Mouse (Mus musculus) neural tube, embryonic 11.5 days (tissue): Measurements from ENCODE around the gene Zc3h10. TPM values are rescaled to one million over a fixed set of nuclear protein-coding genes. Genes with fewer than 3 reads are reported as not detected.
"Not testable (repeated sequence)": the region's sequence is repeated elsewhere in the genome, so short reads cannot be mapped to it uniquely, and the experiment has no call there.

Source experiments
- ATAC-seq: fragments of 200-750 bp; cut with Nextera tagmentation; 2 replicates; pipeline ENCODE4 v1.8.0; 2017; ENCODE audit warnings: moderate number of reproducible peaks, mild to moderate bottlenecking, moderate TSS enrichment, moderate library complexity; ENCODE audit not compliant: insufficient read depth, low FRiP score, low TSS enrichment
- DNase-seq: peaks from one replicate; pipeline ENCODE4 v3.0.0-alpha.2; 2015; ENCODE audit warnings: low spot score
- H3K27ac ChIP-seq: fragments of 300-500 bp; sonication (generic); 2 replicates; pipeline ENCODE4 v1.5.1; 2014; ENCODE audit warnings: low read depth, mild to moderate bottlenecking, low read length
- H3K27me3 ChIP-seq: fragments of 300-500 bp; sonication (generic); 2 replicates; pipeline ENCODE4 v1.6.1; 2014; ENCODE audit warnings: mild to moderate bottlenecking, low read length, mixed read lengths; ENCODE audit not compliant: control insufficient read depth, insufficient read depth
- H3K36me3 ChIP-seq: fragments of 300-500 bp; sonication (generic); 2 replicates; pipeline ENCODE4 v1.6.1; 2014; ENCODE audit warnings: mild to moderate bottlenecking, low read length, moderate library complexity, mixed read lengths; ENCODE audit not compliant: control insufficient read depth, insufficient read depth
- H3K4me1 ChIP-seq: fragments of 300-500 bp; sonication (generic); 2 replicates; pipeline ENCODE4 v1.6.1; 2014; ENCODE audit warnings: low read length, mixed read lengths; ENCODE audit not compliant: control insufficient read depth, insufficient read depth
- H3K4me2 ChIP-seq: fragments of 300-500 bp; sonication (generic); 2 replicates; pipeline ENCODE4 v1.6.1; 2014; ENCODE audit warnings: low read depth, mild to moderate bottlenecking, moderate library complexity
- H3K4me3 ChIP-seq: fragments of 300-500 bp; sonication (generic); 2 replicates; pipeline ENCODE4 v1.5.1; 2014; ENCODE audit warnings: low read depth, low read length
- H3K9ac ChIP-seq: fragments of 300-500 bp; sonication (generic); 2 replicates; pipeline ENCODE4 v1.6.1; 2014; ENCODE audit warnings: mild to moderate bottlenecking, low read length
- H3K9me3 ChIP-seq: fragments of 300-500 bp; sonication (generic); 2 replicates; pipeline ENCODE4 v1.6.1; 2016; ENCODE audit warnings: low read length; ENCODE audit not compliant: control insufficient read depth
- WGBS: fragments of 180-500 bp; shearing (Covaris S2); extraction: QIAGEN DNeasy Blood & Tissue Kit; methylation state at CpG from one replicate; pipeline ENCODE4 v1.1.7; 2014; 5-methylcytosine and 5-hydroxymethylcytosine counted together
- microRNA-seq: library from miRNA; unstranded; fragments of <30 nt; microRNA quantifications from one replicate; pipeline ENCODE4, GENCODE M21; 2016
- polyA plus RNA-seq: library from polyadenylated mRNA; unstranded; fragments of >200 nt; fragmentation: Nextera tagmentation; extraction: Ambion mirVana; gene quantifications from 2 replicates; pipeline ENCODE4 v1.2.1, GENCODE M21; 2014

Zc3h10 gene
- polyA plus RNA-seq, 1 experiment from 2014 or later, result 18.3 TPM

DNA sequence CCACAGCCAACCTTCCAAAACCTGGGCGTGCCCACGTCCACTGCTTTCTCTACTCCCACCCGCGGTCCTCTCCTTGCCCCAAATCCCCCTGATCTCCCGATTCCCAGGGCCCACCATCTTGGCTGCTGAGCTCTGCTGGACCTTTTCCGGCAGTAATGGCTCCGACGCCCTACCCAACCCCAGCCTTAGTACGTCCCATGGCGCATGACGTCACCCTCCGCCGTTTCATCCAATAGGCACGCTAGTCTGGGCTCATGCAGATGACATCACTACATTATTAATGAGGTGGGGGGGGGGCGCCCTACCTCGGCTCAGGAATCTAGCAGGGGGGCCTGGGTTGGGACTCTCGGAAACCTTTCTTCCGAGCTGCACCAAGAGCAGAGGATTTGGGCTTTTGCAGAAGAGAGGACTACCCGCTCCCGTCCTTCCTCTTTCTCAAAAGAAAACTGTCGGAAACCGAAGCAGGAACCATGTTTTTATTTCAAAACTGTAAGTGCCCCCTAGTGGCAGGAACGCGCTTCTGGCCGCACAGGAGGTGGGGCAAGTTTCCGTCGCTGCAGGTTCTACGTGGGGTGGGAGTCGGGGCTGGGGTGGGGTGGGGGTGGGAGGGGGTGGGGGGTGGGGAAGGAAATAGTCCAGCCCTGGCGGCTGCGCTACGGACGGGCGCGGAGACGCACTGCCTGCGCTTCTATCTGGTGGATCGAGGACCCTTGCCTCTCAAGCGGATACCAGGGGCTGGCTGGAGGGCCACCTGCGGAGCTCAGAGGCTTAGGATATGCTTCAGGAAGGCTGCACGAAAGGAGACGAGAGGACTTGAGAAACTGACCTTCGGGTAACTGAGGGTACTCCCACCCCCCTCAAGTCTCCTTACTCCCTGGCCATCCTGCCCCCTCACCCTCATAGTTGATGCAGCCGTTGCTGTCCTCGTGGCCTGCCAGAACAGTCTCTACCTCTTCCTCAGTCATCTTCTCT lies 53.6 kb downstream of the Zc3h10 start, which contains the start of gene Myl6:
Gene Myl6 (minus strand): TSS at position 451 of the 972 bp plus-strand sequence.
- H3K27ac ChIP-seq, result peak within 1 kb of the TSS; percentile 82
- DNase-seq (peak; percentile 98), ATAC-seq (peak; percentile 94)
- no peaks in the 10 kb centered on the region for H3K9me3 ChIP-seq
- H3K4me2 ChIP-seq, result peak within 1 kb of the TSS; percentile 83
- H3K36me3 ChIP-seq, result peaks cover 12% of the 10 kb centered on the region
- H3K9ac ChIP-seq, result peak within 1 kb of the TSS; percentile 71
- peaks cover 17% of the 10 kb centered on the region; the same call in 1 of the 2 replicates for H3K4me1 ChIP-seq
- under 1% methylated on average over 39 of the region's 45 CpGs for WGBS
- no peaks in the 10 kb centered on the region for H3K27me3 ChIP-seq
- H3K4me3 ChIP-seq, result peak within 1 kb of the TSS; percentile 88

DNA sequence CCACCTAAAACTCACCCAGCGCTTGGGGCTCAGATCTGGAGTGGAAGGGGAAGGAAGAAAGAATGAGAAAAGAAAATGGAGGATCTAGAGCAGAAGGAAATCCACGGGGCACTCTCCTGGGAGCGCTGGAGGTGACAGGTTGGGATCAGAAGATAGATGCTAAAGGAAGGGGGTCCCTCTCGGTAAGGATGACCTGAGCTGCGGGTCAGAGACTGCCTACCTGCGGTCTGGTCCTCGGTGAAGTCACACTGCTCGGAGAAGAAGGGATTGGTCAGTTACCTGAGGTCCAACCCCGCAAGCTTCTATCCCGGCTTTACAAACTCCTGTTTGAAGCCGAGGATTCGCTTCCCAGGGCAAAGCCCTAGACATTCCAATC lies 54.3 kb downstream of the Zc3h10 start:
- Histone ChIP-seq H3K9ac (peak overlapping the region; percentile 71), H3K4me2 (peak overlapping the region; percentile 83), H3K36me3 (peaks cover 12% of the 10 kb centered on the region), H3K4me1 (peaks cover 17% of the 10 kb centered on the region; the same call in 1 of the 2 replicates), H3K27me3 (no peaks in the 10 kb centered on the region), H3K9me3 (no peaks in the 10 kb centered on the region), H3K4me3 (peak overlapping the region; percentile 88), H3K27ac (peak overlapping the region; percentile 82)
- WGBS, result under 1% methylated on average over 12 of the region's 12 CpGs
- ATAC-seq (peak; percentile 25), DNase-seq (no peak)

DNA sequence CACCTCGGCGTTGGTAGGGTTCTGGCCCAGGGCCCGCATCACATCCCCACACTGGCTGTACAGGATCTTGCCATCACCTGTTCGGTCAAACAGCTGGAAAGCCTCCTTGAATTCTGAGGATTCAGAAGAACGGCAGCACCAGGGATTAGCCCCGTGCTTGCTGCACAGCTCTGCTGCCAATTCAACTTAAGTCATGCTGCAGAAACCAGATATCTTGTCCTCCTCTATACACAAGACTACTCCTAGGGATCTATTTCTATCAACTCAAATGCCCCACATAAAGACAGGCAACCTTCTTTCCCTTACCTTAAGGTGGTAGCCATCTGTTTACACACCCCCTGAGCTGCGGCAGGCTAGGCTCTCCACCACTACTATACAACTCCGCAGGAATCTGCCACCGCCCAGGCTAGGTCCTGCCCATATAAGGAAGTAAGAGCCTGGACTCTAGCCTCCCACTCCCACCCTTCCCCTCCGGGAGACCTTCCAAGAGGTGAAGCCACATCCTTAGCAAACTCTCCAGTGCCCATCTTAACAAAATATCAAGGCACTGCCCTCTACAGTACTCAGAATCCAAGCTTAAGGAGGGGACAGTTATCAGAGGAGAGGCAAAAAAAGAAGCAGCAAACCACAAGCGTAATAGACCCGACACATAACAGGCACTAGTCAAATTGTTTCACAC lies 54.8 kb downstream of the Zc3h10 start:
- peaks cover 14% of the 10 kb centered on the region; the same call in 1 of the 2 replicates for H3K4me1 ChIP-seq
- DNase-seq (peak; percentile 59), ATAC-seq (peak; percentile 32; the same call in 1 of the 2 replicates)
- peak overlapping the region; percentile 82 for H3K27ac ChIP-seq
- H3K4me2 ChIP-seq, result peak overlapping the region; percentile 83
- 36% methylated on average over 12 of the region's 12 CpGs for WGBS
- H3K36me3 ChIP-seq, result peaks cover 16% of the 10 kb centered on the region
- no peaks in the 10 kb centered on the region for H3K27me3 ChIP-seq
- no peaks in the 10 kb centered on the region for H3K9me3 ChIP-seq
- H3K9ac ChIP-seq, result peak overlapping the region; percentile 71
- peak overlapping the region; percentile 88 for H3K4me3 ChIP-seq

DNA sequence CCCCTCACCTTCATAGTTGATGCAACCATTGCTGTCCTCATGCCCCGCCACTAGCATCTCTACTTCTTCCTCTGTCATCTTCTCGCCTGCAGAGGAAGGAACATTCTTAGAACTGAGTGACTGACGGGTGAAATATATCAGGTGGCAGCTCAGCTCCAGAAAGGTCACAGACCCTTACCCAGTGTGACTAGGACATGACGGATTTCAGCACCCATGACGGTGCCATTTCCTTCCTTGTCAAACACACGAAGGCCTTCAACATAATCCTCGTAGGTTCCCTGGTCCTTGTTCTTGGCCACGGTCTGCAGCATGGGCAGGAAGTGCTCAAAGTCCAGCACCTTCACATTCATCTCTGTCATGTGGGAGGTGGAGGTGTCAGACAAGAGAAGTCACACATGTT lies 55.5 kb downstream of the Zc3h10 start:
- H3K27me3 ChIP-seq, DNase-seq, H3K27ac ChIP-seq, H3K9me3 ChIP-seq, H3K9ac ChIP-seq, ATAC-seq: not testable (repeated sequence)
- Histone ChIP-seq H3K4me3 (peak overlapping the region; percentile 88), H3K4me2 (peak overlapping the region; percentile 83), H3K36me3 (peaks cover 22% of the 10 kb centered on the region), H3K4me1 (peaks cover 14% of the 10 kb centered on the region; the same call in 1 of the 2 replicates)
- WGBS, result 72% methylated on average over 6 of the region's 8 CpGs

Small RNA genes lying within 50 kb of the gene (microRNA-seq; reads per million reads assigned to microRNA genes)
- gene Gm47275 (not detected), gene Mir6916 (not detected), gene Mir6917 (not detected)

Other genes with a start within 250 kb of the Zc3h10 start
- not detected in 2 replicates for gene Il23a, start 249.0 kb downstream of the Zc3h10 start, polyA plus RNA-seq
- gene Pan2, start 244.4 kb downstream of the Zc3h10 start, polyA plus RNA-seq, result 33.3 and 35.2 TPM in 2 replicates
- gene Cnpy2, start 225.3 kb downstream of the Zc3h10 start, polyA plus RNA-seq, result 248 and 261 TPM in 2 replicates
- 266 and 284 TPM in 2 replicates for gene Cs, start 210.0 kb downstream of the Zc3h10 start, polyA plus RNA-seq
- 19.0 and 24.1 TPM in 2 replicates for gene Coq10a, start 178.8 kb downstream of the Zc3h10 start, polyA plus RNA-seq
- 9.5 and 10.4 TPM in 2 replicates for gene Ankrd52, start 170.7 kb downstream of the Zc3h10 start, polyA plus RNA-seq
- not detected in 2 replicates for gene Slc39a5, start 146.5 kb downstream of the Zc3h10 start, polyA plus RNA-seq
- gene Nabp2, start 136.3 kb downstream of the Zc3h10 start, polyA plus RNA-seq, result 115 and 127 TPM in 2 replicates
- 43.5 and 46.8 TPM in 2 replicates for gene Rnf41, start 136.1 kb downstream of the Zc3h10 start, polyA plus RNA-seq
- 124 and 125 TPM in 2 replicates for gene Smarcc2, start 88.5 kb downstream of the Zc3h10 start, polyA plus RNA-seq
- 776 and 804 TPM in 2 replicates for gene Myl6, start 53.6 kb downstream of the Zc3h10 start, polyA plus RNA-seq
- 2.4 and 3.5 TPM in 2 replicates for gene Myl6b, start 49.1 kb downstream of the Zc3h10 start, polyA plus RNA-seq
- gene Esyt1, start 21.9 kb downstream of the Zc3h10 start, polyA plus RNA-seq, result 27.3 and 34.1 TPM in 2 replicates
- gene Rpl41, start 1.5 kb upstream of the Zc3h10 start, polyA plus RNA-seq, result 3,132 and 3,213 TPM in 2 replicates
- gene Pa2g4, start 18.2 kb upstream of the Zc3h10 start, polyA plus RNA-seq, result 245 and 251 TPM in 2 replicates
- 14.4 and 17.3 TPM in 2 replicates for gene Erbb3, start 41.9 kb upstream of the Zc3h10 start, polyA plus RNA-seq
- 626 and 686 TPM in 2 replicates for gene Rps26, start 79.0 kb upstream of the Zc3h10 start, polyA plus RNA-seq
- gene Ikzf4, start 98.2 kb upstream of the Zc3h10 start, polyA plus RNA-seq, result 4.2 and 5.1 TPM in 2 replicates
- gene Suox, start 126.3 kb upstream of the Zc3h10 start, polyA plus RNA-seq, result 15.6 and 17.2 TPM in 2 replicates
- gene Rab5b, start 148.5 kb upstream of the Zc3h10 start, polyA plus RNA-seq, result 82.2 and 82.9 TPM in 2 replicates
- gene Pmel, start 156.4 kb upstream of the Zc3h10 start, polyA plus RNA-seq, result 4.0 and 4.6 TPM in 2 replicates
- 93.9 and 99.5 TPM in 2 replicates for gene Cdk2, start 157.3 kb upstream of the Zc3h10 start, polyA plus RNA-seq
- gene Dgka, start 197.1 kb upstream of the Zc3h10 start, polyA plus RNA-seq, result 5.8 and 6.2 TPM in 2 replicates
- 47.8 and 50.2 TPM in 2 replicates for gene Pym1, start 200.1 kb upstream of the Zc3h10 start, polyA plus RNA-seq
- 0.32 and 0.41 TPM in 2 replicates for gene Mmp19, start 243.1 kb upstream of the Zc3h10 start, polyA plus RNA-seq